Mouse (Mus musculus) G1E (cell line): Measurements from ENCODE around the gene Col25a1. TPM values are rescaled to one million over a fixed set of nuclear protein-coding genes. Genes with fewer than 3 reads are reported as not detected.

ENCODE experiments used
- ATAC-seq: 2 replicates; pipeline ENCODE4 v1.8.0; 2016; ENCODE audit warnings: mild to moderate bottlenecking; ENCODE audit not compliant: insufficient number of reproducible peaks, poor library complexity, low FRiP score, severe bottlenecking; ENCODE audit errors: extremely low read depth
- DNase-seq: peaks from one replicate; pipeline ENCODE4 v3.0.0; 2012; ENCODE audit warnings: low spot score
- H3K27me3 ChIP-seq: 2 replicates; pipeline ENCODE4 v1.6.1; 2012; ENCODE audit warnings: mild to moderate bottlenecking, low read length, inconsistent platforms; ENCODE audit not compliant: insufficient read depth
- H3K36me3 ChIP-seq: replicated peaks from 2 replicates; pipeline ENCODE3; 2012; ENCODE audit warnings: mild to moderate bottlenecking, inconsistent platforms
- H3K4me1 ChIP-seq: 2 replicates; pipeline ENCODE4 v1.6.1; 2012; ENCODE audit warnings: low read depth, low read length, inconsistent platforms, mixed read lengths; ENCODE audit not compliant: insufficient read depth
- H3K4me3 ChIP-seq: 2 replicates; pipeline ENCODE4 v1.5.1; 2012; ENCODE audit warnings: low read depth, mild to moderate bottlenecking, inconsistent platforms, low read length, moderate library complexity, mixed read lengths
- H3K9me3 ChIP-seq: replicated peaks from 2 replicates; pipeline ENCODE4 v1.6.1; 2012; ENCODE audit warnings: inconsistent platforms
- CTCF ChIP-seq: IDR thresholded peaks from 2 replicates; pipeline ENCODE4 v1.5.1; 2012; ENCODE audit warnings: low read depth, low read length, inconsistent platforms, mixed read lengths
- GATA1 ChIP-seq: IDR thresholded peaks from 2 replicates; pipeline ENCODE4 v1.6.1; 2012; ENCODE audit warnings: borderline replicate concordance, low read length, inconsistent platforms, mixed read lengths
- GATA2 ChIP-seq: IDR thresholded peaks from 2 replicates; pipeline ENCODE4 v1.6.1; 2012; ENCODE audit warnings: low read depth, low read length, inconsistent platforms, borderline replicate concordance
- POLR2AphosphoS5 ChIP-seq: IDR thresholded peaks from 2 replicates; pipeline ENCODE4 v1.6.1; 2012; ENCODE audit warnings: low read depth, low read length, inconsistent platforms; ENCODE audit not compliant: insufficient replicate concordance
- TAL1 ChIP-seq: conservative IDR thresholded peaks from 2 replicates; pipeline ENCODE4 v1.6.1; 2012; ENCODE audit warnings: low read depth, low read length, inconsistent platforms, mixed read lengths
- polyA plus RNA-seq: library from polyadenylated mRNA; stranded (reverse); fragments of >175 nt; gene quantifications from 2 replicates; pipeline ENCODE4 v1.2.3, GENCODE M21; 2012
- total RNA-seq, 2 experiments: library from RNA; stranded (forward) in 1 of 2; stranded (reverse) in 1 of 2; fragments of 200-1000 nt in 1 of 2; fragments of >200 nt in 1 of 2; fragmentation: Nextera tagmentation in 1 of 2; gene quantifications; 2 replicates each; pipeline ENCODE4 v1.2.3; 2014 to 2017

The Col25a1 gene
- total and polyA plus RNA-seq, 3 experiments: 0.22 TPM; not detected in 2

- Histone ChIP-seq H3K9me3 (peaks cover 41% of the 10 kb centered on the region), H3K36me3 (no peaks in the 10 kb centered on the region), H3K27me3 (no peaks in the 10 kb centered on the region), H3K4me1 (no peaks in the 10 kb centered on the region), H3K4me3 (no peak overlapping the region; the same call in 1 of the 2 replicates)
- no peak for TF ChIP-seq TAL1
- TF ChIP-seq GATA1: no peak
- no peak for TF ChIP-seq GATA2
- TF ChIP-seq CTCF: no peak
- TF ChIP-seq POLR2AphosphoS5: no peak
- DNase-seq (no peak), ATAC-seq (no peak)
Observed at GRCm38 (mm10) chr3:130180964-130181590, 49.8 kb downstream of the Col25a1 start.

DNA sequence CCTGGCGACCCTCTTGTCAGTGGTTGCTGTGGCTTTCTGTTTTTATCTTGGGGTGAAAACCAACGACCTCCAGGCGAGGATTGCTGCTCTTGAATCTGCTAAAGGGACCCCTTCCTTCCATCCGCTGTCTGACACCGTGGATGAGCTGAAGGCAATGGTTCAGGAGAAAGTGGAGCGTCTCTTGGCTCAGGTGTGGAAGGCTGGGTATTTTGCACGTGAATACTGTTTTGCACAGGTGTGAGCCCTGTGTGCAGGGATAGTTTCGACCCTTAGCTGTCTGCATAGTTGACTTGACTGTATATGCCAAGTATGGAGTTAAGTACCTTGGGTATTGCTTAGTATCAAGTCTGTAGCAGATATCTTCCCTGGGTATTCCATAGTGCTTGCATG lies 50.3 kb downstream of the Col25a1 start:
- ATAC-seq (no peak), DNase-seq (no peak)
- H3K4me1 ChIP-seq: no peaks in the 10 kb centered on the region
- no peak overlapping the region; the same call in 1 of the 2 replicates for H3K4me3 ChIP-seq
- peaks cover 37% of the 10 kb centered on the region for H3K9me3 ChIP-seq
- no peaks in the 10 kb centered on the region for H3K36me3 ChIP-seq
- TF ChIP-seq GATA1: no peak
- no peak for TF ChIP-seq GATA2
- no peak for TF ChIP-seq POLR2AphosphoS5
- no peak for TF ChIP-seq TAL1
- TF ChIP-seq CTCF: no peak
- no peaks in the 10 kb centered on the region for H3K27me3 ChIP-seq

DNA sequence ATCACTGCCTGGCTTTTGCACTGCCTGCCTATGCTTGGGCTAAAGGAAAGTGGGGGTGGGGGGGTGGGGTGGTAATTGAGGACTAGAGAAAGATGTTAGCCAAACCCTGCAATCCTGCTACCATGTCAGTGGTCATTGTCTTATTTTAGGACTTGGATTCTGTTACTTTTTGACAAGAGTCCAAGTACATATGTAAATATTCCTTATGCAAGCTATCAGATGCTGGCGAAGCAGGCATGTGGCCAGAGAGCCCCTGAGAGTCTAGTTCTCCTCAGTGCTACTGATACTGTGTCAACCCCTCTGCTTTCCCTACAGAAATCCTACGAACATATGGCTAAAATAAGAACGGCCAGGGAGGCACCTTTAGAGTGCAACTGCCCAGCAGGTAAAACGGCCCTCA lies 51.1 kb downstream of the Col25a1 start:
- no peaks in the 10 kb centered on the region for H3K36me3 ChIP-seq
- no peak overlapping the region for H3K4me3 ChIP-seq
- no peak for TF ChIP-seq TAL1
- no peak for TF ChIP-seq GATA1
- TF ChIP-seq CTCF: no peak
- TF ChIP-seq GATA2: no peak
- TF ChIP-seq POLR2AphosphoS5: no peak
- DNase-seq (no peak), ATAC-seq (no peak)
- no peaks in the 10 kb centered on the region for H3K4me1 ChIP-seq
- H3K9me3 ChIP-seq: peaks cover 35% of the 10 kb centered on the region
- no peaks in the 10 kb centered on the region for H3K27me3 ChIP-seq

GRCm38 (mm10) chr3:130185111-130185510 lies 53.8 kb downstream of the Col25a1 start:
- Histone ChIP-seq H3K4me3 (no peak overlapping the region), H3K9me3 (peaks cover 32% of the 10 kb centered on the region), H3K36me3 (no peaks in the 10 kb centered on the region), H3K4me1 (no peaks in the 10 kb centered on the region), H3K27me3 (no peaks in the 10 kb centered on the region)
- DNase-seq (no peak), ATAC-seq (no peak)
- no peak for TF ChIP-seq GATA2
- no peak for TF ChIP-seq POLR2AphosphoS5
- no peak for TF ChIP-seq CTCF
- TF ChIP-seq GATA1: no peak

DNA sequence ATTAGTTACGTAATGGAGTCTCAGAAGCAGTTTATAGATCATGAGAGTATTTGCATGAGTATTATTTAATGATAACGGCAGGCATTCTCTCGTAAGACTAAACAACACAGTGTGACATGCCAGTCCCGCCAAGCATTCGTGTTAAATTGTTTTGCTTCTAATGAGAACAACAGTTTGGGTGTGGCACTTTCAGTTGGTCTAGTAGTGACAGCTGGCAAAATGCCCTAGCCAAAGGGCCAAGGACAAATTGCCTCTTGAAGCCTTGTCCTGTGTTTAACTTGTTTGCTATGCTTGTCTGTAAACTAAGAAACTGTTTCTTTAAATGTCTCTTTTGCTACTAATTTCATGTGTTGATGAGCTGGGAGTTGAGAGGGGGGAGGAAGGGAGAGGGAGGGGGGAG lies 56.3 kb downstream of the Col25a1 start:
- H3K36me3 ChIP-seq: no peaks in the 10 kb centered on the region
- peaks cover 22% of the 10 kb centered on the region for H3K9me3 ChIP-seq
- no peaks in the 10 kb centered on the region for H3K4me1 ChIP-seq
- ATAC-seq (no peak), DNase-seq (no peak)
- no peak overlapping the region for H3K4me3 ChIP-seq
- TF ChIP-seq GATA1 (no peak), CTCF (no peak), TAL1 (no peak), POLR2AphosphoS5 (no peak), GATA2 (no peak)
- H3K27me3 ChIP-seq: no peaks in the 10 kb centered on the region

DNA sequence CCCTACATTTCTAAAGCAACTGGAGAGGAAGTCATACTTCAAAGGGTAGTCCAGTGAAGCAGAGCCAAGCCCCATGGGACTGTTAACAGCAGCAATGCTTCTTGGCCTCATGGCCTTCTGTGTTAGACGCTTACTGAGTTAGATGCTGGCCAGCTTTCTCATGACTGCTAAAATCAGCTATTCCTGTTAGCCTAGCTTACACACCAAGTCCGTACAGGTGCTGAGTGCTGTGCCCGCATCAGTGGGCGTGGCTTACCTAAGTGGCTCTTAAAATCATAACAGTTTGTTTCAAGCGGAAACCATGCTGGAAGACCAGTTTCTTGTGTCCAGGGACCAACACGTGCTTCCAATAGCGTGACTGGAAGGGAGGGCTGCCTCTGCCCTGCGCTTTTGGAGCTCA lies 62.1 kb downstream of the Col25a1 start:
- TF ChIP-seq TAL1: no peak
- TF ChIP-seq POLR2AphosphoS5: no peak
- no peak for TF ChIP-seq CTCF
- no peak for TF ChIP-seq GATA1
- TF ChIP-seq GATA2: no peak
- DNase-seq: no peak
- Histone ChIP-seq H3K9me3 (peaks cover 31% of the 10 kb centered on the region), H3K27me3 (no peaks in the 10 kb centered on the region), H3K36me3 (no peaks in the 10 kb centered on the region), H3K4me3 (no peak overlapping the region), H3K4me1 (no peaks in the 10 kb centered on the region)
- no peak for ATAC-seq
